Mouse (Mus musculus): ENCODE data around the gene Grtp1. TPM values are rescaled to one million over a fixed set of nuclear protein-coding genes. Genes with fewer than 3 reads are reported as not detected.

Grtp1 gene
- polyA plus RNA-seq, 1 experiment = 7.0 TPM

DNA sequence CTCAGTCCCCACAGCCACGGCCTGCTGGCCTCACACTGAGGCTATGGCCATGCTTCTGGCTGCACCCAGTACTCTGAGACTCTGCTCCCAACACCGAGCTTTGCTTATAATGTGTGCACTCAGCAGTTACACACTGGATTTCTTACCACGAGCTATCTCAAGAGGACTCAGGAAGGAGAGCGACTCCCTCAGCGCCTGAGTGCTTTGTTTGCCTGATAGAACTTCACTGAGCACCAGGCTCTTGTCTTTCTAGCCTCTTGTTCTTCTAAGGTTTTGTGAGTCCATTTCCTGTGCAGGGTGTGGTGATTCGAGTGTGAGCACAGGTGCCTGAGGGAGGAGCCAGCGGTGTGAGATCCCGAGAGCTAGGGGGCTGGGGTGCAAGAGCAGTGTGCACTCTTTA, 75.5 kb downstream of the Grtp1 start:
- DNase-seq (ENCODE audit: extremely low spot score in 1 of 2, low spot score in 1 of 2) = no peak

DNA sequence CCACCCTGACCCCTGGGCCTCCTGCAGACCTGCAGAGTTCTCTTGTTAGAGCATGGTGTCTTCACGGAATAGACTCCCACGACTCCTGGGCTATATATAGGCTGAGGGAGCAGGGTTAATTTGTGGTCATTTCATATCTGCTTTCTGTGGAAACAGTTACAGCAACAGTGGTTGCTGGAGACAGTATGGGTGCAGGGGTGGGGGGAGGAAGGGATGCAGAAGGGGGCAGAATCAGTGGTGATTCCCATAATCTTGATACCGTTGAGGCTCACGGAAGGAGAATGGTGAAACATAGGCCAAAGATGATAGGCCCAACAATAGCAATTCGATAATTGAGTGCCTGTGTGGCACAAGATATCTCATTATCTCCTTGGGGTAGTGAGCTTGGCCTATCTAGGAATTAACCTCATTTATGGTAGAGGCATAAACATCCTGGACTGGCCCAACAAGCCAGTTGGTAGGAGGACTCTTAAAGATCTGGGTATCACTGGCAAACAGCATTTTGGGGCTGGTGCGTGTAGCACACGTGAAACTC, 77.5 kb downstream of the Grtp1 start:
- DNase-seq (ENCODE audit: extremely low spot score in 1 of 2, low spot score in 1 of 2) = no peak

Other genes with a start within 250 kb of the Grtp1 start
- 0.16 and 0.50 TPM in 2 replicates for gene F7, start 174.6 kb downstream of the Grtp1 start, polyA plus RNA-seq (2012; rRNA removed)
- 0.06 TPM in 1 of 2 replicates, not detected in the other for gene F10, start 163.3 kb downstream of the Grtp1 start, polyA plus RNA-seq (2012; rRNA removed)
- 0.11 and 0.24 TPM in 2 replicates for gene Proz, start 139.7 kb downstream of the Grtp1 start, polyA plus RNA-seq (2012; rRNA removed)
- 32.5 and 34.8 TPM in 2 replicates for gene Pcid2, start 95.2 kb downstream of the Grtp1 start, polyA plus RNA-seq (2012; rRNA removed)
- gene Cul4a, start 95.0 kb downstream of the Grtp1 start, polyA plus RNA-seq (2012; rRNA removed) = 43.7 and 53.5 TPM in 2 replicates
- gene Lamp1, start 41.5 kb downstream of the Grtp1 start, polyA plus RNA-seq (2012; rRNA removed) = 391 and 397 TPM in 2 replicates
- 0.30 and 0.40 TPM in 2 replicates for gene Adprhl1, start 53.5 kb upstream of the Grtp1 start, polyA plus RNA-seq (2012; rRNA removed)
- 51.0 and 54.7 TPM in 2 replicates for gene Dcun1d2, start 87.5 kb upstream of the Grtp1 start, polyA plus RNA-seq (2012; rRNA removed)
- 45.4 and 47.6 TPM in 2 replicates for gene Tmco3, start 87.6 kb upstream of the Grtp1 start, polyA plus RNA-seq (2012; rRNA removed)
- 83.9 and 84.9 TPM in 2 replicates for gene Tfdp1, start 138.1 kb upstream of the Grtp1 start, polyA plus RNA-seq (2012; rRNA removed)
- not detected in 2 replicates for gene Atp4b, start 196.2 kb upstream of the Grtp1 start, polyA plus RNA-seq (2012; rRNA removed)
- under 0.01 and 0.02 TPM in 2 replicates for gene Grk1, start 204.5 kb upstream of the Grtp1 start, polyA plus RNA-seq (2012; rRNA removed)
- gene Tmem255b, start 234.6 kb upstream of the Grtp1 start, polyA plus RNA-seq (2012; rRNA removed) = 2.1 and 3.1 TPM in 2 replicates

All from frontal cortex, adult 2 months (tissue).